Mouse (Mus musculus) heart, adult 9 months (tissue): ENCODE data around the gene H2afy2.
A peak's percentile ranks its signal among the peaks of the same experiment; 100 is the strongest.

Experiments used
- DNase-seq, 2 experiments: peaks; one replicate each; pipeline ENCODE4 v3.0.0; 2022; ENCODE audit warnings: low spot score in 2 of 2

The H2afy2 gene

DNA sequence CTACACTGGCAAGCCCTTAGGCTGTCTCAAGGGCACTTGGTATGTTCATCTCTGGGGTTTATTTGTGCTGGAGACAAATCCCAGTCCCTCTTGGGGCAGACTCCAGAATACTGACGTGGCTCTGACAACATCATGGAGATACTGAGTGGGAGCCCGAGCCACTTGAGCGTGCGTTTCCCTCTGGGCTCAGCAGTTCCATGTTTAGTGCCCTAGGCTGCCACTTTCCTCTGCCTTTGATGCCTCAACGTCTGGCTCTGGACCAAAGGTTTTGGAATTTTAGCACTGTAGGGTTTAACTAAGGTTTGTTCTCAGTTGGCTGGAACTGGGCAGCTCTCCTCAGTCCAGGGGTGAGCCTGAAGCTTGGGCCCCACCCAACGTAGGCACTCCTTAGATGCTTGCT, 60.7 kb downstream of the H2afy2 start:
- DNase-seq = no peak

DNA sequence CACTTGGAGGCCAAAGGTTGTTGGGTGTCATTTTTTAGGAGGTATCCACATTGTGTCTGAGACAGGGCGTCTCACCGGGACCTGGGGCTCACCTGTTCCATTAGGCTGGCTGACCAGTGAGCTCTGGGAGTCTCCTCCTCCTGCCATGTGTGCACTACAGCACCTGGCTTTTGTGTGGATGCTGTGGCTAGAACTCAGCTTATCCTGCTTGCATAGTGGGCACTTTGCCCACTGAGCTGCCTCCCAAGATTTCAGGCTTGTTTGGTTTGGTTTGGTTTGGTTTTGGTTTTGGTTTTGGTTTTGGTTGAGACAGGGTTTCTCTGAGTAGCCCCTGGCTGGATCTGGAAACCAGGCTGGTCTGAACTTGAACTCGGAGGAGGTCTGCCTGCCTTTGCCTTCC, 61.7 kb downstream of the H2afy2 start:
- DNase-seq = no peak

DNA sequence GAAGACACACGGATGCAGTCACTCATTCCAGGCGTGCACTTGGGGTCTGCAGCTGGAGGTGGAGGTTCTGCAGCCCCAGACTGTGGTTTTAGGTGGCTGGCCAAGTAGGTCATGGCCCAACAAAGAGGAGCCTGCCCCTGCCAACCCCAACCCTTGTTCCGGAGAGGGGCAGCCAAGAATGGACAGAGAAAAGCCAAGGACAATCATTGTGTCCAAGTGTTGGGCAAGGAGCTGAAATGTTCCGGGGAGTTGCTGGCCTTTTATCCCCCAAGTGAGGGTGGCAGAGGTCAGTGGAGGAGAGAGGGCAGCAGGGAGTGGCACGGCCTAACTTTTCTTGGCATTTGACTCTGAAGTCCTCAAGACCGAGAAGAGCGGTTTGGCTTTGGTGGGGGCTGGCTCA, 63.6 kb downstream of the H2afy2 start:
- no peak for DNase-seq

DNA sequence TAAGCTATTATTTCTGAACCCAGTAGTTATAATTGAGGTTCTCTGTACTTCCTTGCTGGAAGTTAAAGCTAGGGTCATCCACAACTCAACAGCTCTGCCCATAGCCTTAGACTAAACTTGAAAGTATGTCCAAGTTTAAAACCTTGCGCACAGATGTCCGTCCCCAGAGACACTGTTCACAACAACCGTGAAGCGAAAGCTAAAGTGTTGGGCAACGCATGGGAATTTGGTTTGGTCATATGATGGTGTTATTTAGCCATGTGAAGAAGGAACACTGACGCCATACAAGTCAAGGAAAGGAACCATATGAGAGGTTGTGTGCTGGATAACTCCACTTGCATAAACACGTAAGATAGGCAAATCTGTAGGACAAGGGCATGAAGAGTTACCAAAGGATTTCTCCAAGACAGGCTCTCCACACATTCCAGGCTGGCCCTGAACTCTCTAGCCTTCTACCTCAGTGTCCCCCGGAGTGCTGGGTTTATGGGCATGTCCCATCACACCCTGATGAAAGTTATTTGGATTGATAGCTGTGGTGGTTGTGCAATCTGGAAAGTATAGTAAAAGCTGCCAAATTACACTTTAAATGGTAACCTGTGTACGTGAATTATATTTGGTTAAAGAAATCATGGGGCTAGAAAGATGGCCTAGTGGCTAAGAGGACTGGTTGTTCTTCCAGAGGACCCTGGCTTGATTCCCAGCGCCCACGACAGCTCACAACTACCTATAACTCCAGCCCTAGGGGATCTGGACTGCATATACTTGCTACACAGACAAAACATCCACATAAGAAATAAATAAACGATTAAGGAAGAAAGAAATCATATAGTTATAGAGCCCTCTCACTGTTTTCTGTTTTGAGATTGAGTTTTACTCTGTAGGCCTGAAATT, 66.3 kb downstream of the H2afy2 start:
- no peak for DNase-seq

DNA sequence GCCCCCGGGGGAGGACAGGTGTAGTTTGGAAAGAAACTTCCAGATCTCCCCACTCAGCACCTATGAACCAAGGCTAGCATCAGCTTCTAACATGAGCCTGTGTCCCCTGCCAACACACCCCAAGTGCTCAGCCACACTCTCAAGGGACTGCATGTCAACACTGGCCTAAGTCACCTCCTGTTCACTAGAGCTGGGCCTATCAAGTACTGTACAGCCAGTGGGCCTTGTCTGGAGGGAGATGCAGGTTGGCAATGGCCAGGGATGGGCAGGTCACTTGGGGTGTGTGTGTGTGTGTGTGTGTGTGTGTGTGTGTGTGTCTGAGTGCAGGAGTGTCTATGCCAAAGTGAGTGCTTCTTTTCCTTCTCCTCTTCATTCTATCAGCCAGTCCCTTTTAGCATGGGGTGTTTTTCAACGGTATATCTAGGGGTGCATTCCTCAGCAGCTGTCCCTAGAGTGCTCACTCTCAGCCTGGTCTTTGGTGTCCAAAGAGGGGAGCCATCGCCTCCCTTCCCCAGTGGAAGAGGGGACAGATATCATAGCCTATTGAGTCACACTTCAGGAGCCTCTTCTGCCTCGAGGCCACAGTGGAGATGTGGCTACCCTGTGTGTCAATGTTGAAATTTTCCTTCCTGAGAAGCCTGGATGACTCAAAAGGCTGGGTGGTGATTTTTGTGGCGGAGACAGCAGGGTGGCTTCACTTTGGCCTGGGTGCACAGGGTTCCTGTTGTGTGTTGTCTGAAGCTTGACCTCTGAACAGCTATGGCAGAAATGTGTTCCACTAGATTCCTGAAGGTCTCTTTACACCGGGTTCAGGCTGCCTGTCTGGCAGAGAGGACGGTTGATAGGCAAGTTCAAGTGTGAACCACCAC, 67.7 kb downstream of the H2afy2 start:
- DNase-seq = no peak

DNA sequence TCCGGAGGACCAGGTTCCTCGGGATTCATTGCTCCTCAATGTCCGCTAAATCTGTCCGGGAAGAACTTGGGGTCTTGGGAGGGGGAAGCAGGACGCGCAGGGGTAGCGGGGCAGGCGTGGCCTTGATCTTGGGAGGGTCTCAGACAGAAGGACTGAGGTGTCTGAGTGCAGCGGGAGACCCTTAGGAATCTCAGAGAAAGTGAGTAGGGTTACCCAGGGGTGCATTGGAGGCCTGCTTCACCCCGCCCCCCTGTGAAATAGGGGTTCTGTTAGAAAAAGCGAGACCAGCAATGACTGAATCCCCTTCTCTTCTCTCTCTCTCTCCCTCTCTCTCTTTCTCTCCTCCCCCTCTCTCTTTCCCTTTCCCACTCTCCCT, 68.5 kb downstream of the H2afy2 start:
- DNase-seq = no peak

DNA sequence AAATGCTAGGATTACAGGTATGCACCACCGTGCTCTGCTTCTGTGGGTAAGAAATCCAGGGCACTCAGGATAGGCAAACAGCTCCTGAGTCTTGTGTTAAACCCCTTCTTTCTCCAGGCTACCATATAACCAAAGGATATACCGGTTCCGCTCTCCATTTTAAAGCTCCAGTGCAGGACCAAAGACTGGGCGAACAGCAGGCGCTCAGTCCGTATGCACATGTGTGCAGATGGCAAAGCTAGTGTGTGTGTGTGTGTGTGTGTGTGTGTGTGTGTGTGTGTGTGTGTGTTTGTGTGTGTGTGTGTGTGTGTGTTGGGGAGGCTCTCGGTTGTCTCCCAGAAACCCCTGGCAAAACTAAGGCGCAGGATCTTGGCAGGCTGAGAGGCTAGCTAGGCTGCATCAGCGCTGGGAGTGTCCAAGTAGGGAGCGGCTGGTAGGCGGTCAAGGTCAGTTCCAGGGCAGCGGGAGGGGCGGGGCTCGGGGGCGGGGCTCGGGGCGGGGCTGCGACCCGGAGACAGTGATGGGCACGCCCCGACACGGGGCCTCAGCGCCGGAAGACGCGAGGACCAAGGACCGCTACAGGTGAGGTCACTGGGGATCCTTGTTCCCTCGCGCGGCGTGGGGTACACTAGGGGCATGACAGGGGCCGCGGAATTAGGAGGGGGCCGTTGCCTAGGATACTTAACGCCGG, 69.0 kb downstream of the H2afy2 start, which contains the start of gene Aifm2:
TSS of gene Aifm2 (plus strand) at position 493 of the 691 bp plus-strand sequence.
- DNase-seq = peak; percentile 72 to 79

DNA sequence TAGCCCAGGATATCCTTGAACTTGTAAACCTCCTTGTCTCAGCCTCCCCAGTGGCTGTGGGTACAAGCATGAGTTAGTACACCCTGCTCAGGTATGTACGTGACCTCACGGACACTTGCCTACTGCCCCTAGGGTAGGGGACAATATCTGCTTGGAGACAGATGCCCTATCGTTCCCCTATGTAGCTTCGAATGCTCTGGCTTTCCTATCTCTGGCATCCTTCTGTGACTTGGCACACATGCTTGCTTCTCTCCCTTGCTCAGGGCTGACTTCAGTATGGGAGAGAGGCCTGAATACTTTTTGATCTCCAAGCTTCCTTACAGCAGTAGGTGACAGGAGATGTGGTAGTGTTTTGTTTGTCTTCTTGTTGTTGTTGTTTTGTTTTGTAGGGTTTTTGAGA, 69.8 kb downstream of the H2afy2 start:
- DNase-seq = no peak

DNA sequence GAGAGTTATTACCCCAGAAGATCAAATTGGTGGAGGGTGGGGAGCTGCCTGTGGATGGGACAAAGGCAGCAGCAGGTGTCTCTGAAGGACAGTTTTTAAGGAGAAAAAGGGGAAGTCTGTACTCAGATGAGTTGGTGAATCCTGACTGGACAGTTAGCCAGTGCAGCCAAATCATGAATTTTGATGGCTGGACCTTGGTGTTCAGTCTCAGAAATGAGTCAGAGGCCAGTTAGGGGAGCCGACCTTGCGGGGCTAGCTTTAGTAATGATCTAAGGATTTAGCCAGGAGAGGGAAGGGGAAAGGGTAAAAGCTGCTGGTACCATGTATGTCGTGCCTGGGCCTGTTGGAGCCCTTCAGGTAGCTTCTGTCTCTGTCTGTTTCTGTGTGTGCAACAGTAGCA, 70.3 kb downstream of the H2afy2 start:
- no peak for DNase-seq

DNA sequence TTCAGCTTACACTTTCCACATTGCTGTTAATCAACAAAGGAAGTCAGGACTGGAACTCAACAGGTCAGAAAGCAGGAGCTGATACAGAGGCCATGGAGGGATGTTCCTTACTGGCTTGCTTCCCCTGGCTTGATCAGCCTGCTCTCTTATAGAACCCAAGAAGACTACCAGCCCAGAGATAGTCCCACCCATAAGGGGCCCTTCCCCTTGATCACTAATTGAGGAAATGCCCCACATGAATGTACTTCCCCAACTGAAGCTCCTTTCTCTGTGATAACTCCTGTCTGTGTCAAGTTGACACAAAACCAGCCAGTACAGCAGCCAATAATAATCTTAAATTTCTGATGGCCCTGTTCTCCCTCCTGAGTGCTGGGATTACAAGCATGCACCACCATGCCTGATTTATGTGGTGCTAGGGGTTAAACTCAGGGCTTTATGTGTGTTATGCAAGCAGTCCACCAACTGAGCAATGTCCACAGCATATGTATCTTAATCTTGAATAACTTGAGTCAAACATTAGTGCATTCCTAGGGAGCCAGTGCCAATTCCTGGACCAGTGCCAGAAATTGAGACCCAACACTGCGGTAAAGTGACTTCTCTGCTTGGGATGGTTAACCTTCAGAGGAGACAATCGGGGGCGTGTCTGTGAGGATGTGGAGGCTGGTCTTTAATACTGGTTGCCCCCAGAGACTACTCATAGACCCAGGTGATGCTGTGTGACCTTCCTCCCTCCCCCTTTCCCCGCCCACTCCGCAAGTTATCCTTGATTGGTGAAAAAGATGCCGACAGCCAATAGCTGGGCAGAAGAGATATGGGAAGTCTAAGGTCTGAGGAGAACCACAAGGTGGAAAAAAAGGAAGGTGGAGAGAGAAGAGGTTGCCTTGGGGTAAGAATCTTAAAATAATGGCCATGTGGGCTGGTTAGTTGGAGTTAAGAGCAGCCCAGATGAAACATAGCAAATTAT, 77.3 kb downstream of the H2afy2 start:
- DNase-seq = no peak

DNA sequence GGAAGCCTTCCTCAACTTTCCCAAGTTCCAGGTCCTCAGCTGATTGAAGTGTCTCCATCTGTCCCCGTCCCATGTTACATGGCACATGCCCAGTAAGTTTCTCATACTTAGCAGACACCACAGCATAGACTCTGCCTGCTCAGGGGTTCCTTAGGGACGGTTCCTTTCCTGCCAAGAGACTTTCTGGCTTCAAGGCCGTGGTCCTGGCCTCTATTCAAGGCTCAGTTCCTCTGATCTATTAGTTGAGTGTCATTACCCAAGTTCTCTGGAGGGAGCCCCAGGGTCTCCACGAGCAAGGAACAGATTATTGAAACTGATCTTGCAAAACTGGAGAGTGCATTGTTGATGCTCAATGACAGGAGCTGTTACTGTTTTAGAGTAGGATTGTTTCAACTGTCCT, 79.3 kb downstream of the H2afy2 start:
- no peak for DNase-seq

DNA sequence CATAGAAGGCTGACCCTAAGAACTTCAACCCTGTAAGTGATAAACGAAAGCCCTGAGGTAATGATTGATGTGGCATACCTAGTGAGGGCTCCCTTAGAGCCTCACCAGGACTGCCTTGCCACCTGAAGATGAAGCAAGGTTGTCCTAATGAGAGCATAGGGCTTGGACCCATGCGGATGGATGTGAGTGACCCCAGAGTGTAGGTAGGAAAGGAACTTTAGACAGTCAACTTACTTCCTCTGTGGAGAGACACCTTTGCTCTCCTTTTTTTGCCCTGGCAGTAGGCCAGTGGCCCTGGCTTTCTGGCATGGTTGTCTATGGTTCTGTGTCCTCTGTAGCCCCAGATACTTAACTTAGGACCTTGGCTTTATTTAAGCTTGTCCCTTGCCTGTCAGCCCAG, 86.9 kb downstream of the H2afy2 start:
- no peak for DNase-seq

DNA sequence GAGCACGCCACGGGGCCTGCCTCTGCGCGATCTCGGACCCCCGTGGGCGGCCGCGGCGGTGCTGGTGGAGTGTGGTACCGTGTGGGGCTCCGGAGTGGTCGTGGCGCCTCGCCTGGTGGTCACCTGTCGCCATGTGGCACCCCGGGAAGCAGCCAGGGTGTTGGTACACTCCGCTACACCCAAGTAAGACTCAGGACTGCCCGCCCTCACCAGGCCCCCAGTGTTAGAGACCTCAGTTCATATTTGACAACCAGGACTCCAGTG, 87.5 kb downstream of the H2afy2 start:
- DNase-seq = no peak

DNA sequence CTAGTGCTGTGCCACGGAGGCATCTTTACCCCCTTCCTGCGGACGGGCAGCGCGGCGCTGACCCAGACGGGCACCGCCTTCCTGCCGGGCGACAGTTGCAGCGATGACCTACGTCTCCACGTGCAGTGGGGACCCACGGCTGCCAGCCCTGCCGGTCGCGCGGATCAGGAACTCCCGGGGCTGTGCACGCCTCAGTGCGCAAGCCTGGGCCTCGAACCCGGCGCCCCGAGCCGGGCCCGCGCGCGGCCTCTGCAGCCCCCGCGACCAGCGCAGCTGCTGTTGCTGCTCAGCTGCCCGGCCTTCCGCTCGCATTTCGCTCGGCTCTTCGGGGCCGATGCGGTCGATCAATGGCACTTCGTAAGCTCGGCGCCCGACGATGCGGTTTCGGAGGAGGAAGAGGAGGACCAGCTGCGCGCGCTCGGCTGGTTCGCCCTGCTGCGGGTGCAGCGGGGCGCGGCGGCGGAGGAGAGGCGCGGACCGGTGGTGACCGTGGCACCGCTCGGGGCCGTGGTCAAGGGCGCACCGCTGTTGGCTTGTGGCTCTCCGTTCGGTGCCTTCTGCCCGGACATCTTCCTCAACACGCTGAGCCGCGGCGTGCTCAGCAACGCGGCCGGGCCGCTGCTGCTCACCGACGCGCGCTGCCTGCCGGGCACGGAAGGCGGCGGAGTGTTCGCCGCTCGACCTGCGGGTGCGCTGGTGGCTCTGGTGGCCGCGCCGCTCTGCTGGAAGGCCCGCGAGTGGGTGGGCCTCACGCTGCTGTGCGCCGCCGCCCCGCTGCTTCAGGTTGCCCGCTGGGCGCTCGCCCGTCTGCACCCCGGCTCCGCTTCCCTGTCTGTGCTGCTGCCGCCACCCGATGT, 88.0 kb downstream of the H2afy2 start:
- DNase-seq = no peak

DNA sequence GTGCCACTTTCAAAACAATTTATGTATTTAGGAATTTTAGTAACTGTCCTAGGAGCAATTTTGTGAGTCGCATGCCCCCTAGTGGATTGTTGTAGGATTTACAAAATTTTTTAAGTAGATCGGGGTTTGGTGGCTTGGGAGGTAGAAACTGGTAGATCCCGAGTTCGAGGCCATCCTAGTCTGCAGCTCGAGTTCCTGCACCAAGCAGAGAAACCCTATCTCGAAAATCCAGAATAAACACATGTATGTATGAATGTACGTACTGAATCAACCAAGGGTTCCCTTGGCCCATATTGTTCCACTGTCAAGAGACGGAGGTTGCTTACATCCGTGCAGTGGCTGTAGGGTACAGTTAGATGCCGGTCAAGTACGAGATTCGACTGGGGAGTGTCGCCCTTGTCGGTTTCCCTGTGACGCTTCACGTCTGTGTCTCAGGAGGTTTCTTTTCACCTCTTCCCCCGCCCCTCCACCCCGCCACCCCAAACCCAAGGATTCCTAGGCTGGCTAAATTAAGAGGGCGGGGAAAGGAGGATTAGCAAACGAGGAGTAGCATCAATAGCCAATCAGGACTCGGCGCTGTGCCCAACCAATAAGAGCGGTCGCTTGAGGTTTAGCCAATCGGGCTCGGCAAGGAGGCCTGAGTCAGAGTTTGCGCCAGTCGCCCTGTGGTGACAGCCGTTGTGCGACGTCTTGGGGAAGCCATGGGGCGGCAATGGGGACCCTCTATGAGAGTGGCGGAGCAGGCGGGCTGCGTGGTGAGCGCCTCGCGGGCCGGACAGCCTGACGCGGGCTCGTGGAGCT, 88.9 kb downstream of the H2afy2 start, which contains the start of gene Tysnd1:
TSS of gene Tysnd1 (plus strand) at position 645 of the 801 bp plus-strand sequence.
- peak; percentile 97 for DNase-seq

DNA sequence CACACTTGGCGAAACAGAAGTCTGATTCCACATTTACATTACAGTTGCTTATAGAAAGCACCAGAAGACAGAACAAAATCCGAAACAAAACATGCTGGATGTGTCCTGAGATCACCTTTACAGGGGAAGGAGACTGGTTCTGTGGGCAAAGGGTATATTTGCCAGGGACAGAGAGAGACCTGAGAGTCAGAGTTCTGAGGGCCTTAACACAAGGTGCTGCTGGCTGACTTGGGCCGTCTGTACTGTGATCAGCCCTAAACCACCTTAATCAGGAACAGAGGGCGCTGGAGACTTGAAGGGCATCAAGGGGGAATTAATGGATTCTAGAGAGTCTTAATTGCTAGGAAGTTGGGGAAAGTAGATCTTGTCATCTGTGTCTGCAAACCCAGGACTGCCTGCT, 90.4 kb downstream of the H2afy2 start:
- no peak for DNase-seq

DNA sequence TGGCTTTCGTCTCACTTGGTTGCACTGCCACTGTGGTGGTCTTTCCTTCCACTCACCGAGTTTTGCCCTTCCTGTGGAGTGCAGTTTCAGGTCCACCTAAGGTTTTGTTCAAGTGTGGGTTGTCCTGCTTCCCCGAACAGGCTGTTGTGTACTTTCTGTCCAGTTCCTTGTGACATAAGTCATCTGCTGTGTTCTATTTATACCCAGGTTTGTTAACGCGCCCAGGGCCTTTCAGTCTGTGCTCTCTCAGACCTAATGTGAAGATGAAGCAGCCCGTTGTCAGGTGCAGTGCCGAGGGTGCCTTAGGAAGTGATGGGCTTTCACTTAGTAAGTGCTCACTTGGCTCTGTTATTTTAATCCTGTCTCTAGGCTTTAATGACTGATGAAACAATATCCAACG, 94.5 kb downstream of the H2afy2 start:
- DNase-seq = peak in 1 of 2 experiments; percentile 44
